ENCODE assay signal across 23 mouse cellular contexts in genomic region chr6:121096390-121096789, GRCm38 (mm10). TPM values are rescaled to one million over a fixed set of nuclear protein-coding genes. Genes with fewer than 3 reads are reported as not detected.
DNase-seq lines count a peak whose midpoint lies in the region; ATAC-seq lines count a peak whose summit lies in the region.
"Had no signal": no experiment of that assay in that cellular context is flagged by ENCODE, and none has a peak within 500 bp of the region (broad histone marks: within the 10 kb centered on the region; RNA-seq: fewer than 3 reads in every experiment).

No protein-coding gene starts in this region.

- peaks cover 18% of the 10 kb centered on the region; the same call in 1 of the 2 replicates for H3K36me3 ChIP-seq in heart, embryonic 10.5 days
- peaks cover 31% of the 10 kb centered on the region for H3K36me3 ChIP-seq in liver, embryonic 13.5 days
- H3K36me3 ChIP-seq in liver, embryonic 16.5 days (ENCODE audit: control insufficient read depth, insufficient read depth): no peaks in the 10 kb centered on the region
- H3K36me3 ChIP-seq in hindbrain, embryonic 13.5 days: peaks cover 10% of the 10 kb centered on the region; the same call in 1 of the 2 replicates

- no peak overlapping the region for H3K4me3 ChIP-seq in heart, embryonic 10.5 days
- H3K4me3 ChIP-seq in brown adipose tissue, adult 24 weeks (ENCODE audit: insufficient read depth, low read depth, low read length): no peak overlapping the region
- H3K4me3 ChIP-seq in liver, embryonic 13.5 days (replicated peaks): no peak overlapping the region
- H3K4me3 ChIP-seq in liver, embryonic 16.5 days (ENCODE audit: low read depth, low read length): no peak overlapping the region
- no peak overlapping the region for H3K4me3 ChIP-seq in hindbrain, embryonic 13.5 days
- H3K4me3 ChIP-seq: forebrain, embryonic 10.5 days; forebrain, embryonic 13.5 days; heart, adult 2 months; heart, embryonic 12.5 days; hindbrain, embryonic 12.5 days had no signal

- DNase-seq in heart, embryonic 10.5 days (ENCODE audit: low spot score): no peak
- no peak for DNase-seq in heart, adult 8-10 months (ENCODE audit: low spot score)
- no peak for DNase-seq in liver, embryonic 13.5 days
- no peak for DNase-seq in frontal cortex, postnatal 10 days (ENCODE audit: low spot score in 2 of 2)
- no peak for DNase-seq in left cerebral cortex, adult 11 months (ENCODE audit: low spot score)
- DNase-seq: adrenal gland, adult 8-10 months; adrenal gland, postnatal 25 days; cerebellum, adult 18-20 months; cerebellum, adult 9-10 months; cerebellum, postnatal 14 days; gastrocnemius, postnatal 10 days; gastrocnemius, postnatal 36 days had no signal

- 90% methylated on average over 8 of the region's 8 CpGs for whole genome bisulfite sequencing in heart, embryonic 10.5 days
- WGBS in liver, embryonic 13.5 days (ENCODE audit: insufficient replicate concordance): 78% methylated on average over 8 of the region's 8 CpGs
- 70% methylated on average over 8 of the region's 8 CpGs for WGBS in liver, embryonic 16.5 days (ENCODE audit: insufficient replicate concordance)
- 92% methylated on average over 8 of the region's 8 CpGs for WGBS in hindbrain, embryonic 13.5 days

- H3K27ac ChIP-seq in heart, embryonic 10.5 days: peak overlapping the region; percentile 23; the same call in 1 of the 2 replicates
- H3K27ac ChIP-seq in brown adipose tissue, adult 24 weeks (replicated peaks; ENCODE audit: low read depth, low read length): peak overlapping the region; percentile 32; the same call in 1 of the 2 replicates
- H3K27ac ChIP-seq in liver, embryonic 13.5 days: peak overlapping the region; percentile 97
- H3K27ac ChIP-seq in liver, embryonic 16.5 days (ENCODE audit: low read length): peak overlapping the region; percentile 60
- H3K27ac ChIP-seq in hindbrain, embryonic 13.5 days: no peak overlapping the region
- H3K27ac ChIP-seq: forebrain, embryonic 10.5 days; forebrain, embryonic 13.5 days; heart, adult 2 months; hindbrain, embryonic 12.5 days had no signal

- H3K27me3 ChIP-seq in heart, embryonic 10.5 days (ENCODE audit: insufficient read depth, poor library complexity, severe bottlenecking): no peaks in the 10 kb centered on the region
- H3K27me3 ChIP-seq in liver, embryonic 13.5 days: no peaks in the 10 kb centered on the region
- H3K27me3 ChIP-seq in liver, embryonic 16.5 days (ENCODE audit: control insufficient read depth, insufficient read depth, low read depth, low read length): no peaks in the 10 kb centered on the region
- no peaks in the 10 kb centered on the region for H3K27me3 ChIP-seq in hindbrain, embryonic 13.5 days
- H3K27me3 ChIP-seq: forebrain, embryonic 13.5 days; heart, embryonic 12.5 days; hindbrain, embryonic 12.5 days had no signal

- no peak overlapping the region for H3K4me2 ChIP-seq in liver, embryonic 13.5 days
- H3K4me2 ChIP-seq in liver, embryonic 16.5 days (ENCODE audit: low read depth, low read length): no peak overlapping the region; the same call in 1 of the 2 replicates
- H3K4me2 ChIP-seq in hindbrain, embryonic 13.5 days: no peak overlapping the region
- H3K4me2 ChIP-seq: forebrain, embryonic 13.5 days; heart, embryonic 12.5 days; hindbrain, embryonic 12.5 days had no signal

- H3K9ac ChIP-seq in liver, embryonic 13.5 days: peak overlapping the region; percentile 11
- H3K9ac ChIP-seq in liver, embryonic 16.5 days (ENCODE audit: low read depth, low read length): 0 out of 2 replicates have a peak overlapping the region, but pooled peaks have one; percentile 10
- no peak overlapping the region for H3K9ac ChIP-seq in hindbrain, embryonic 13.5 days
- H3K9ac ChIP-seq: forebrain, embryonic 13.5 days; hindbrain, embryonic 12.5 days had no signal

- no peaks in the 10 kb centered on the region for H3K9me3 ChIP-seq in heart, embryonic 10.5 days
- H3K9me3 ChIP-seq in liver, embryonic 13.5 days (replicated peaks): no peaks in the 10 kb centered on the region
- H3K9me3 ChIP-seq in liver, embryonic 16.5 days (replicated peaks; ENCODE audit: control insufficient read depth, low read length): no peaks in the 10 kb centered on the region
- no peaks in the 10 kb centered on the region for H3K9me3 ChIP-seq in hindbrain, embryonic 13.5 days
- H3K9me3 ChIP-seq: forebrain, embryonic 10.5 days; forebrain, embryonic 13.5 days; heart, embryonic 12.5 days; hindbrain, embryonic 12.5 days had no signal

- H3K4me1 ChIP-seq in heart, embryonic 10.5 days: peaks cover 79% of the 10 kb centered on the region
- H3K4me1 ChIP-seq in brown adipose tissue, adult 24 weeks (ENCODE audit: control insufficient read depth, insufficient read depth, insufficient read length, low read length): peaks cover 34% of the 10 kb centered on the region
- H3K4me1 ChIP-seq in liver, embryonic 13.5 days (replicated peaks): peaks cover 100% of the 10 kb centered on the region
- peaks cover 93% of the 10 kb centered on the region for H3K4me1 ChIP-seq in liver, embryonic 16.5 days (ENCODE audit: control insufficient read depth, low read depth, low read length)
- H3K4me1 ChIP-seq in hindbrain, embryonic 13.5 days (replicated peaks): peaks cover 48% of the 10 kb centered on the region

- ATAC-seq in liver, embryonic 13.5 days (ENCODE audit: low read depth): 0 out of 2 replicates have a peak, but pooled peaks have one; percentile 0
- ATAC-seq in liver, embryonic 16.5 days (ENCODE audit: low read depth): peak; percentile 10
- no peak for ATAC-seq in hindbrain, embryonic 13.5 days (ENCODE audit: low FRiP score)
- ATAC-seq: activated CD4-positive, CD25-positive, alpha-beta regulatory T cell, adult 4 months; forebrain, embryonic 13.5 days; forebrain, embryonic 16.5 days; hindbrain, embryonic 16.5 days had no signal

RNA-seq across cellular contexts. Expression of gene Mical3, which starts 34.4 kb away (rescaled TPM):
- polyA plus RNA-seq in heart, embryonic 10.5 days (2016; fragmentation: Nextera tagmentation; extraction: Ambion mirVana): 25.8 and 37.3 TPM in 2 replicates
- total RNA-seq in heart, adult 8-10 months (2022): 100 to 1,000 TPM; 112 to 130 (median 120) TPM
- 33.3 and 42.4 TPM in 2 replicates for polyA plus RNA-seq in brown adipose tissue, adult 24 weeks (2012; ENCODE audit: insufficient read depth, insufficient read length, missing spikeins)
- 9.9 and 10.7 TPM in 2 replicates for polyA plus RNA-seq in liver, embryonic 13.5 days (2015; fragmentation: Nextera tagmentation; extraction: Ambion mirVana)
- 9.2 and 9.3 TPM in 2 replicates for polyA plus RNA-seq in liver, embryonic 16.5 days (2015; fragmentation: Nextera tagmentation; extraction: Ambion mirVana)
- 33.8 and 34.5 TPM in 2 replicates for polyA plus RNA-seq in hindbrain, embryonic 13.5 days (2015; fragmentation: Nextera tagmentation; extraction: Ambion mirVana)
